Mouse (Mus musculus) heart, embryonic 12.5 days (tissue): Measurements from ENCODE around the gene Mapk6. TPM values are rescaled to one million over a fixed set of nuclear protein-coding genes. Genes with fewer than 3 reads are reported as not detected.
"Not testable (repeated sequence)": the region's sequence is repeated elsewhere in the genome, so short reads cannot be mapped to it uniquely, and the experiment has no call there.

Experiments used
- ATAC-seq: fragments of 200-750 bp; cut with Nextera tagmentation; 2 replicates; pipeline ENCODE4 v1.8.0; 2017; ENCODE audit warnings: moderate TSS enrichment, moderate library complexity; ENCODE audit not compliant: insufficient number of reproducible peaks, low FRiP score
- H3K27ac ChIP-seq: fragments of 300-500 bp; sonication (generic); 2 replicates; pipeline ENCODE4 v1.5.1; 2016; ENCODE audit warnings: mild to moderate bottlenecking, moderate library complexity; ENCODE audit not compliant: poor library complexity, severe bottlenecking
- H3K27me3 ChIP-seq: fragments of 300-500 bp; sonication (generic); replicated peaks from 2 replicates; pipeline ENCODE4 v1.6.1; 2016; ENCODE audit warnings: mild to moderate bottlenecking, moderate library complexity
- H3K36me3 ChIP-seq: fragments of 300-500 bp; sonication (generic); 2 replicates; pipeline ENCODE4 v1.6.1; 2016; ENCODE audit warnings: mild to moderate bottlenecking, moderate library complexity
- H3K4me1 ChIP-seq: fragments of 300-500 bp; sonication (generic); replicated peaks from 2 replicates; pipeline ENCODE4 v1.6.1; 2016; ENCODE audit warnings: mild to moderate bottlenecking
- H3K4me2 ChIP-seq: fragments of 300-500 bp; sonication (generic); 2 replicates; pipeline ENCODE4 v1.6.1; 2016; ENCODE audit warnings: mild to moderate bottlenecking, moderate library complexity
- H3K4me3 ChIP-seq: fragments of 300-500 bp; sonication (generic); 2 replicates; pipeline ENCODE4 v1.5.1; 2016; ENCODE audit warnings: mild to moderate bottlenecking
- H3K9ac ChIP-seq: fragments of 300-500 bp; sonication (generic); 2 replicates; pipeline ENCODE4 v1.6.1; 2016; ENCODE audit warnings: mild to moderate bottlenecking, moderate library complexity
- H3K9me3 ChIP-seq: fragments of 300-500 bp; sonication (generic); replicated peaks from 2 replicates; pipeline ENCODE4 v1.6.1; 2016; ENCODE audit warnings: mild to moderate bottlenecking, moderate library complexity
- WGBS: fragments of 180-500 bp; shearing (Covaris S2); methylation state at CpG from one replicate; pipeline ENCODE4 v1.1.7; 2016; 5-methylcytosine and 5-hydroxymethylcytosine counted together
- polyA plus RNA-seq: library from polyadenylated mRNA; unstranded; fragments of >200 nt; fragmentation: Nextera tagmentation; extraction: Ambion mirVana; gene quantifications from 2 replicates; pipeline ENCODE4 v1.2.1, GENCODE M21; 2016

The Mapk6 gene
- polyA plus RNA-seq, 1 experiment from 2014 or later, result 66.9 TPM

DNA sequence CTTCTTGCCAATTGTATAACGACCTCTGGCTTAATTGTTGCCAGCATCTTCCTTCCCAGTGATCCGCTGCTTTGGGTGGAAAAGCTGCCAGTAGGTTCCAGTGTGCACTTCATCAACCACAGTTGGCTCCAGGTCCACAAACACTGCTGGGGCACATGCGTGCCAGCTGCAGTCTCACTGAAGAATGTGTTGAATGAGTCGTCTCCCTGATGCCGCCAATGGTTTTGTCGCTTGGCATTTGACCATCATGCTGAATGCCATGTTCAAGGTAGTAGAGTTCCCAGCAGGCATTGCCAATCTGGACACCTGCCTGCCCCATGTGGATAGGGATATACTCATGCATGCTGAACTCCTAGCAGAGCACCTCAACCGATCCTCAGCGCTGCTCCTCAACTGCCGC is 34.2 kb downstream of the Mapk6 start:
- Histone ChIP-seq H3K4me1 (no peaks in the 10 kb centered on the region), H3K4me3 (no peak overlapping the region), H3K27me3 (no peaks in the 10 kb centered on the region), H3K36me3 (no peaks in the 10 kb centered on the region), H3K27ac (no peak overlapping the region), H3K9me3 (peaks cover 13% of the 10 kb centered on the region), H3K9ac (no peak overlapping the region), H3K4me2 (no peak overlapping the region)
- 90% methylated on average over 9 of the region's 9 CpGs for WGBS
- ATAC-seq, result no peak

DNA sequence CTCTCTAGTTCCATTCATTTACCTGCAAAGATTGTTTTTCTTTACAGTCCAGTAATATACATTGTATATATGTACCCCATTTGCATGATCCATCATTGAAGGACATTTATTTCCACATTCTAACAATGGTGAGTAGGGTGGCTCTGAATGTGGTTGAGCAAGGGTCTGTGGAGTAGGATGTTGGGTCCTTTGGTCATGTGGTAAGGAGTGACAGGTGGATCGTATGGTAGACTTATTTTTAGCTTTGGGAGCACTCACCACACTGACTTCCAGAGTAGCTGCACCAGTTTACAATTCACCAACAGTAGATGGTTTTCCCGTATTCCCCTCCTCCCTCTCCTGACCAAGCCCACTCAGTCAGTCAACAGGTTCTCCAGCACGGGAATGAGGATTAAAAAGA is 41.0 kb downstream of the Mapk6 start:
- no peak for ATAC-seq
- Histone ChIP-seq H3K4me2 (no peak overlapping the region), H3K9me3 (no peaks in the 10 kb centered on the region; the same call in 1 of the 2 replicates), H3K4me3 (no peak overlapping the region), H3K27me3 (no peaks in the 10 kb centered on the region), H3K4me1 (no peaks in the 10 kb centered on the region), H3K36me3 (no peaks in the 10 kb centered on the region), H3K27ac (no peak overlapping the region), H3K9ac (no peak overlapping the region)
- WGBS, result 64% methylated on average over 3 of the region's 3 CpGs

DNA sequence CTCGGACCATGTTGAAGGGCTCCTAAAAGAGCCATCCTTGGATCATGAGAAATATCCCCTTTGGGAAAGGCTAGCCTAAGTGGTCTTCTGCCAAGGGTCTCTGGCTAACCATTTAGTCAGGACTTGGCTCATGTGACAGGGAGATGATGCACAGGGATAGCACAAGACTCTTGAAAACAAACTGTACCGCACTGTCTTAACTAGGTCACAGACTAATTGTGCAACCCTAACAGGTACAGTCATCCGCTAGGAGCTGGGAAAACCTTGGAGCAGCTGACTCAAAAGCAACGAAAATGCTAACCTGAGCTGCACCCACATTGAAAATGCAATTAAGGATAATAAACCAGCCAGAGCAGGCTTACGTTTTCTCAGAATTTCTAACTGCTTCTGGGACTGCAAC is 43.6 kb downstream of the Mapk6 start:
- WGBS, result 75% methylated on average over 5 of the region's 5 CpGs
- ATAC-seq, result no peak
- Histone ChIP-seq H3K4me3 (no peak overlapping the region), H3K9me3 (no peaks in the 10 kb centered on the region; the same call in 1 of the 2 replicates), H3K4me2 (no peak overlapping the region), H3K27me3 (no peaks in the 10 kb centered on the region), H3K27ac (no peak overlapping the region), H3K9ac (no peak overlapping the region), H3K4me1 (no peaks in the 10 kb centered on the region), H3K36me3 (no peaks in the 10 kb centered on the region)

DNA sequence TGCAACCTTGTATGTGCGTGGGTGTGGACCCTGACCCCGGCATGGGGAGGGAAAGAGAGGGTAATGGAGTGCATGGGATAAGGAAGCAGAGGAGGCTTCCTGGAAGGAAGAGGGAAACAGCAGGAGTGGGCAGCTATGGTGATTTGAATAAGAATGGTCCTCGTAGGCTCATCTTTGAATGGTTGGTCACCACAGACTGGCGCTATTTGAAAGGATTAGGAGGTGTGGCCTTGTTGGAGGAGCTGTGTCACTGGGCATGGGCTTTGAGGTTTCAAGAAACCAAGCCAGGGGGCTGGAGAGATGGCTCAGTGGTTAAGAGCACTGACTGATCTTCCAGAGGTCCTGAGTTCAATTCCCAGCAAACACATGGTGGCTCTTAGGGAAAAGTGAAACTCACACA is 44.6 kb downstream of the Mapk6 start:
- H3K9ac ChIP-seq, result no peak overlapping the region
- ATAC-seq, result no peak
- no peaks in the 10 kb centered on the region for H3K4me1 ChIP-seq
- 79% methylated on average over 4 of the region's 4 CpGs for WGBS
- H3K4me2 ChIP-seq, result no peak overlapping the region
- no peak overlapping the region for H3K4me3 ChIP-seq
- H3K9me3 ChIP-seq, result no peaks in the 10 kb centered on the region; the same call in 1 of the 2 replicates
- no peak overlapping the region for H3K27ac ChIP-seq
- no peaks in the 10 kb centered on the region for H3K36me3 ChIP-seq
- no peaks in the 10 kb centered on the region for H3K27me3 ChIP-seq

DNA sequence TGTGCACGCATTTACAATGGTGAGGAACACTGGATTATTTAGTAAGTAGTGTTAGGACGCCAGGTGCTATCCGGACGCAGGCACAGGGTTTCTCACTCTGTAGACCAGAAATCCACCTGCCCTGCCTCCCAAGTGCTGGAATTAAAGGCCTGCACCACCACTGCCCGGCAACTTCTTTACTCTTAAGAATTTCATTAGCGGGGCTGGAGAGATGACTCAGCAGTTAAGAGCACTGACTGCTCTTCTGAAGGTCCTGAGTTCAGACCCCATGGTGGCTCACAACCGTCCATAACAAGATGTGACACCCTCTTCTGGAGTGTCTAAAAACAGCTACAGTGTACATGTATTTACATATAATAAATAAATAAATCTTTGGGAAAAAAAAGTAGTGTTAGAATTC is 46.1 kb downstream of the Mapk6 start:
- not testable (repeated sequence) for H3K36me3 ChIP-seq, ATAC-seq, H3K4me1 ChIP-seq, H3K9ac ChIP-seq, H3K27me3 ChIP-seq, H3K27ac ChIP-seq, H3K4me3 ChIP-seq, H3K4me2 ChIP-seq, H3K9me3 ChIP-seq
- 63% methylated on average over 7 of the region's 7 CpGs for WGBS

DNA sequence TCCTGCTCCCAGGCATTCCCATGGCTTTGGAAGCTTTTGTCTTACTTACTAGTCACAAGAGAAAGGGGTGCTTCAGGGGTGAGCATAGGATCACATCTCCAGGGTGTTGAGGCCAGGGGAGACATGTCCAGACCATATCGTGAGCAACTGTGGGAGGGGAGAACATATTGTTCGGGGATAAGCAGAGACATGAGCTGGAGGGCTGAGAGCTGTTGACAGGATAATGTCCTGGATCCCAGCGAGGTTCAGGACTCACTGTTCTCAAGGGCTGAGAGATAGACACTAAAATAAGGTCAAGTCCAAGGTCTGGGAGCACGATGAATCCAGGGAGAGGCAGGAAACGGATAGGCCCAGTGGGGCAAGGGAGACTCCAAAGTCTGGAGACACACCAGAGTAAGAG is 46.8 kb downstream of the Mapk6 start:
- H3K9ac ChIP-seq, result no peak overlapping the region
- H3K4me1 ChIP-seq, result no peaks in the 10 kb centered on the region
- no peaks in the 10 kb centered on the region for H3K27me3 ChIP-seq
- no peak overlapping the region for H3K4me3 ChIP-seq
- no peaks in the 10 kb centered on the region for H3K36me3 ChIP-seq
- H3K9me3 ChIP-seq, result no peaks in the 10 kb centered on the region
- WGBS, result 47% methylated on average over 5 of the region's 5 CpGs
- no peak overlapping the region for H3K4me2 ChIP-seq
- H3K27ac ChIP-seq, result no peak overlapping the region
- ATAC-seq, result no peak

DNA sequence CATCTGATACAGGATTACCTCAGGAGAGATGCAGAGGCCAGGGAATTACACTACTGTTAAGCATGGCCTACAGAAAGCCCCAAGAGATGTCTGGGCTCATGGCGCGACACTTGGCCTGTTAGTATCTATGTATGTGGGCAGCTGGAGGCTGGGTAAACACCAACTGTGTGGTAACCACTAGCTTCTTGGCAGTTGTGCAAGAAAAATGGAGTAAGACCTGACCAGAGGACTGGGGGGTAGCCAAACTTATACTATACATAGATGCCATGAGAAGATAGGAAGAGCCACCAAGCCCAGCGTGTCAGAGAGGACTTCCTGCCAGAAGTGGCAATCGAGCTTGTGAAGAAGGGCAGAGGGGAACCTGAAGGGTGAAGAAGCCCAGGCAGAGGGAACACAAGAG is 47.6 kb downstream of the Mapk6 start:
- ATAC-seq, result no peak
- H3K4me1 ChIP-seq, result no peaks in the 10 kb centered on the region
- no peaks in the 10 kb centered on the region for H3K36me3 ChIP-seq
- H3K9ac ChIP-seq, result no peak overlapping the region
- no peak overlapping the region for H3K27ac ChIP-seq
- H3K27me3 ChIP-seq, result no peaks in the 10 kb centered on the region
- H3K4me3 ChIP-seq, result no peak overlapping the region
- no peaks in the 10 kb centered on the region for H3K9me3 ChIP-seq
- no peak overlapping the region for H3K4me2 ChIP-seq
- 73% methylated on average over 4 of the region's 4 CpGs for WGBS

DNA sequence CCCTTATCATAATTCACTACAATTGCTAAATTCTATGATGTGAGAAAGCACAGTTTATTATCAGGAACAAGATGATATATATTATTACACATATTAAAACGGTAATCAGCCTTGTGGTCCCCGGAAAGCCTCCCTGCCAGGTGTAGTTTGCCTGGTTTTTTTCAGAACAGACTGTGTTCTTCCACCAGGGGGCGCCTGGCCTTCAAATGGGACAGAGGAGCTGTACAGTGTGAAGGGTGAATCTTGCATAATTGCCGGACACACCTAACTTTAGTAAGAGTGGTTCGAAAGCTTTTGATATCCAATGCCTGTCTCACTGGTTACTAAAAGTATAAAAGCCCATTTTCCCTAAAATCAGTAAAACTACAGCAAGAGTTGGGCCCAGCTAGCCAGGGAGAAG is 48.1 kb downstream of the Mapk6 start:
- no peak overlapping the region for H3K4me2 ChIP-seq
- no peak overlapping the region for H3K27ac ChIP-seq
- ATAC-seq, result no peak
- no peaks in the 10 kb centered on the region for H3K36me3 ChIP-seq
- no peak overlapping the region for H3K4me3 ChIP-seq
- no peaks in the 10 kb centered on the region for H3K27me3 ChIP-seq
- no peak overlapping the region for H3K9ac ChIP-seq
- 37% methylated on average over 5 of the region's 5 CpGs for WGBS
- no peaks in the 10 kb centered on the region for H3K4me1 ChIP-seq
- H3K9me3 ChIP-seq, result no peaks in the 10 kb centered on the region

DNA sequence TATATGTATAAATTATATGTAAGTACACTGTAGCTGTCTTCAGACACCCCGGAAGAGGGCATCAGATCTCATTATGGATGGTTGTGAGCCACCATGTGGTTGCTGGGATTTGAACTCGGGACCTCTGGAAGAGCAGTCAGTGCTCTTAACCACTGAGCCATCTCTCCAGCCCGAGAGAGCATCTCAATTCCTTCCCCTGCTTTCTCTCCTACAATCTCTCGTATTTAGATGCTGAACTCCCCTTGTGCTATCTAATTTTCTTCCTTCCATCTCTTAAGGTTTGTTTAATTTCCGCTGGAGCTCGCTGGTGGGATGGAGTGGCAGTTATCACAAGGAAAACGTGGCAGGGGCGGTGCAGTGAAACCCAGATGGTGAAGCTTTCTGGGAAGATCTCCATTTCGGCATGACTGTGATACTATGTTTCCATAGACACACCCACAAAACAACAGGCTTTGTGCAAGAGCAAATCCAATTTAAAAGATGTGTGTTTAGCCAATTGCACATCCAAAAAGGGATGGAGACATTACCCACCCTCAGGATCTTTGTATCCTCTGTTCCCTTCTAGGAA is 52.6 kb downstream of the Mapk6 start:
- no peaks in the 10 kb centered on the region for H3K9me3 ChIP-seq
- no peak overlapping the region for H3K9ac ChIP-seq
- H3K4me3 ChIP-seq, result no peak overlapping the region
- H3K4me1 ChIP-seq, result no peaks in the 10 kb centered on the region
- H3K36me3 ChIP-seq, result no peaks in the 10 kb centered on the region
- 58% methylated on average over 9 of the region's 9 CpGs for WGBS
- H3K4me2 ChIP-seq, result no peak overlapping the region
- H3K27ac ChIP-seq, result no peak overlapping the region
- no peaks in the 10 kb centered on the region for H3K27me3 ChIP-seq
- no peak for ATAC-seq

DNA sequence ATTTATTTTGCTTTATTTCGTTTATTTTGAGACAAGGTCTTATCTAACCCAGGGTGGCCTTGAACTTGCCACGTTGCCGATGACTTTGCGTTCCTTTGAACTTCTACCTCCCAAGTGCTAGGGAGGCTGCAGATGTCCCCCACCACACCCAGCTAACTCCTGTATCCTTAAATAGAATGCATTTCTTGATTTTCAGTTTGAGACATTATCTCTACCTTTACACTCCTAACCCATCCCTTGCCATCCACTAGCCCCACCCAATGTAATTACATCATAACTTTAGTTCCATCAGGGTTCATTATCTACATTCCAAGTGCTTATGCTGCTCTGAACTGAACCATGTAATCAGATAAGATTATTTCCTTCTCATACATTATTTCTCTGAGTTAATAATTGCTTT is 54.0 kb downstream of the Mapk6 start:
- Histone ChIP-seq H3K9ac (no peak overlapping the region), H3K9me3 (no peaks in the 10 kb centered on the region), H3K4me3 (no peak overlapping the region), H3K27ac (no peak overlapping the region), H3K4me2 (no peak overlapping the region), H3K27me3 (no peaks in the 10 kb centered on the region), H3K4me1 (no peaks in the 10 kb centered on the region), H3K36me3 (no peaks in the 10 kb centered on the region)
- ATAC-seq, result no peak
- 78% methylated on average over 4 of the region's 4 CpGs for WGBS

DNA sequence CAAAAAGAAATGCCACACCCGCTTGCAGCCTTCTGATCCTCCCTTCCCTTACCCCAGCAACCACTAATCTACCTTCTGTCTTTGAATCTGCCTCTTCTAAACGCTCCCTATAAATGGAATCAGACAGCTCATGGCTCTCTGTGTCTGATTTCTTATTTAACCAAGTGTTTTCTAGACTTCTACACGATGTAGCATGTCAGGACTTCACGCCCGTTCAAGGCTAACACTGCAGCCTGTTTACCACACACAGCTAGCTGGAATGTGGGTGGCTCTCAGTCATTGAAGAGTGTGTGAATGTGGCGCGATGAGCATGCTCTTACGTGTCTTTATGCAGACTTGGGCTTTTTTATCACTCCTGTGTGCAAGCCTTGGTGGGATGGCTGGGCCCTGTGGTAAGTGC is 56.7 kb downstream of the Mapk6 start:
- H3K4me2 ChIP-seq, result no peak overlapping the region
- no peaks in the 10 kb centered on the region for H3K36me3 ChIP-seq
- H3K27ac ChIP-seq, result no peak overlapping the region
- no peaks in the 10 kb centered on the region for H3K27me3 ChIP-seq
- H3K4me1 ChIP-seq, result peaks cover 12% of the 10 kb centered on the region
- no peak for ATAC-seq
- WGBS, result 68% methylated on average over 8 of the region's 8 CpGs
- no peaks in the 10 kb centered on the region for H3K9me3 ChIP-seq
- no peak overlapping the region for H3K4me3 ChIP-seq
- H3K9ac ChIP-seq, result no peak overlapping the region

DNA sequence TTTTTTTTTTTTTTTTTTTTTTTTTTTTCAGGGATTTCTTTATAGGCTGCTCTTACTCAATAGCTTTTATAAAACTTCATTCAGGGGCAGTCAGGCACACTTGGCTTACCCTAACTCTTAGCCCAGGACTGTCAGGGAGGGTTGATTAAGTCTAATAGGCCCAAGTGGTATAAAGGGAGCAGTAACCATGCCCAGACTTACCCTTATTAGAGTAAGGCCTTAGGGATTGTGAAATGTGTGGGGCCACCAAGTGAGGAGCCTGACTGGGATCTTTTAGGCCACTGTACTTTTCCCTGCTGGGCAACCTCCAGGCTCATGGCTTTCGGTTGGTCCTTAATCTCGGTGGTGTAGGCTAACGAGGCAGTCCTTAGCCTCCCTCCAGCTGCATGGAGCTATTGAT is 61.2 kb downstream of the Mapk6 start:
- Histone ChIP-seq H3K4me2 (no peak overlapping the region), H3K27me3 (no peaks in the 10 kb centered on the region), H3K4me1 (peaks cover 12% of the 10 kb centered on the region), H3K27ac (no peak overlapping the region), H3K9ac (no peak overlapping the region), H3K36me3 (peaks cover 30% of the 10 kb centered on the region), H3K4me3 (no peak overlapping the region), H3K9me3 (no peaks in the 10 kb centered on the region)
- no peak for ATAC-seq
- 69% methylated on average over 3 of the region's 3 CpGs for WGBS
